Mouse (Mus musculus) brain, adult 2 months (tissue): ENCODE data around the gene Sipa1l1.
"Not testable (repeated sequence)": the region's sequence is repeated elsewhere in the genome, so short reads cannot be mapped to it uniquely, and the experiment has no call there.

Experiments used
- DNase-seq: peaks from one replicate; pipeline ENCODE4 v3.0.0; 2011; ENCODE audit warnings: low read depth, low spot score

Gene Sipa1l1

DNA sequence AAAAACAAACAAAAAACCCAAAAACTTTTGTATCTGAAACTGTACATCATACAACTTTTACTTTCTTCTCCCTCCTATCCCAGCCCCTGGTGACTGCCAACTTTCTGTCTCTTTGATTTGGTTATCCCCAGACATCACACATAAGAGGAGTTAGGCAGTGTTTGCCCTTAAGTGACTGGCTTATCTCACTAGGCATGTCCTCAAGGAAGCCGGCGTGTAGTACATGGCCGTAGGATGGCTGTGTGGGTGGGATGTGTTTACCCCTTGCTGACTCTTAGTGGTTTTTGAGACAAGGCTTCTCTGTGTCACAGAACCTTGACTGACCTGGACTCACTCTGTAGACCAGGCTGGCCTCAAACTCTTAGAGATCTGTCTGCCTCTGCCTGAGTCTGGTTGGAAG, 6.6 kb downstream of the Sipa1l1 start:
- DNase-seq = no peak

DNA sequence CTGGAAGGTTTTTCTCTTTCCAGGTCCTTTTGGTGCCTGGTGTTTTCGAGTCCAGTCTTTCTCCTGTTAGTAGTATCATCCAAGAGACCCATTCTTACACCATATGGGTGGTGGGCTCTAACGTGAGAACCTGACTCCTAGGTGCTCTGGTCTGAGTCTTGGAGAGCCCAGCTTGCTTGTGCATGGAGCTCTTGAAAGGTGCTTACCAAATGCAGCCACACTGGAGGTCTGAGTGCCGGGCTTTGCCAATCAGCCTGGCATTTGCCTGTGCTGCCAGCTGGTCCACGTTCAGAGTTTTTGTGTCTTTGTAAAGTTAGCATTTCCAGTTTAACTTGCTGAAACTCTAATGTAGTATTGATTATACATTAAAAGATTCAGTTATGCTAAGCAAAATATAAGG, 9.5 kb downstream of the Sipa1l1 start:
- no peak for DNase-seq

DNA sequence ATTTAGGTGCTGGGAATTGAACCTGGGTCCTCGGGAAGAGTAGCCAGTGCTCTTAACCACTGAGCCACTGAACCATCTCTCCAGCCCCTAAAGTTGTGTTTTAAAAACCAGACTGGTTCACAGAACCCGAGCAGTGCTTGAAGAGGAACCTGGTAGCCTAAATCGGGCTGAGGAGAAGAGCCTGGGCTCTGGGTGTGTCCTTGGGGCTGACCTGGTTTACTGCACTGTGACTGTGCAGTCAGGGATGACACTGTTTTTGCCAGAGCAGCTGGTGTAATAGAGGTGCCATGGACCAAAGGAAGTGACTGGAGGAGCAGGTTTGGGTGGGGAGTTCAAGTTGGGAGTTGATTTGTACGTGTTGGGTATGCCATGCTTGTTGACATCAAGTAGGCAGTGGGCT, 10.5 kb downstream of the Sipa1l1 start:
- DNase-seq = no peak

DNA sequence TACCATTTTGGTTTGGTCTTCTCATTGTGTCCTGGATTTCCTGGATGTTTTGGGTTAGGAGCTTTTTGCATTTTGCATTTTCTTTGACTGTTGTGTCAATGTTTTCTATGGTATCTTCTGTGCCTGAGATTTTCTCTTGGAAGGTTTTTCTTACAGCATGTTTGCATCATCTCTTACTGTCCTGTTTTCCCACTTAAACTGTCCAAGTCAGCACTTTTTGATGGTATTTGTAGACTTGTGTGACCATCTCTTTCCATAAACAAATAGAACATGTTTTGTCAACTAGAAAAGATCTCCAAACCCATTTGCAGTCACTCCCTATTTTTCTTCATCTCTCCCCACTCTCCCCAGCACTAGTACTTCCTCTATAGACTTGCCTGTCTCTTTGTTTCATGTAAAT, 17.0 kb downstream of the Sipa1l1 start:
- DNase-seq = not testable (repeated sequence)

DNA sequence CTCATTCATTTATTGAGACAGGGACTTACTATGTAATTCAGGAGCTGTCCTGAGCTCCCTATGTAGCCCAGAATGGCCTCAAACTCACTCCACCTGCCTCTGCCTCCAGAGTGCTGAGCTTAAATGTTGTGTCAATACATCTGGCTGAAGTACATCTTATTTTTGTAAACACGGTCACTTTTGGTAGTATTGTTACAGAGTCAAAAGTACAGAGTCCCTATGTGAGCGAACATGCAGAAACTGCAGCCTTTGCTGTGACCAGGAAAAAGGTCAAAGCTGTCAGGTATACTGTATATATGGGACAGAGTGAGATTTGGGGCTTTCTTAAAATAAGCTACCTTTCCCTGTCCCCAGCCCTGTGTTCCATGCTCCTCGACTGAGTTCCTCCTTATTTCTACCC, 17.6 kb downstream of the Sipa1l1 start:
- no peak for DNase-seq

DNA sequence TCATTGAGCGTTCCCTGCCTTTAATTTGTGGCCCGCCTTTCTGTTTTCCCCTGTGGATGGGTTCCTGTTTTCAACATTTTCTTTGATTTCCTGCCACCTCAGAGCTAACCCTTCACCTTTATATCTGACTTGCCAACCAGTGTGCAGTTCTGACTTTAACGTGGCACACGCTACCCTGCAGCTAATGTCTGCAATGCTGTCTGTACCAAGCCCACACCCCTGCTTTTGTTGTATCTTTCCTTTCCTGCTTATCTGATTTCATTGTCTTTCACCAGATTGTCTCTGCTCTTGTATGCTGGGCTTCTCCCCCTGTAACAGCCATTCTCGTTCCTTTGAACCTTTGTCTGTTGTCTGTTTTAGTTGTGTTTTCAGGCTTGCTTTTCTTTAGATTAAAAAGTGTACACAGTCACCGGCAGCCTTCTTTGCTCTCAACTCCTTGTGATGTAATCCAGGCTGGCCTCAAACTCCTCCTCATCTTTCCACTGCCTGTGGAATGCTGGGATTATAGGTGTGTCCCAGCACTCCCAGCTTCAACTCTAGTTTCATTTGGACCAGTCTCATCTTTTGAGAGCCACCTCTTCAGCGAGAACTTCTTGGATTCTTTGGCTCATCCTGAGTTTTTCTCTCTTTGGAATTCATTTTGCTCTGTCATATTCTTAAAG, 18.2 kb downstream of the Sipa1l1 start:
- DNase-seq = no peak

DNA sequence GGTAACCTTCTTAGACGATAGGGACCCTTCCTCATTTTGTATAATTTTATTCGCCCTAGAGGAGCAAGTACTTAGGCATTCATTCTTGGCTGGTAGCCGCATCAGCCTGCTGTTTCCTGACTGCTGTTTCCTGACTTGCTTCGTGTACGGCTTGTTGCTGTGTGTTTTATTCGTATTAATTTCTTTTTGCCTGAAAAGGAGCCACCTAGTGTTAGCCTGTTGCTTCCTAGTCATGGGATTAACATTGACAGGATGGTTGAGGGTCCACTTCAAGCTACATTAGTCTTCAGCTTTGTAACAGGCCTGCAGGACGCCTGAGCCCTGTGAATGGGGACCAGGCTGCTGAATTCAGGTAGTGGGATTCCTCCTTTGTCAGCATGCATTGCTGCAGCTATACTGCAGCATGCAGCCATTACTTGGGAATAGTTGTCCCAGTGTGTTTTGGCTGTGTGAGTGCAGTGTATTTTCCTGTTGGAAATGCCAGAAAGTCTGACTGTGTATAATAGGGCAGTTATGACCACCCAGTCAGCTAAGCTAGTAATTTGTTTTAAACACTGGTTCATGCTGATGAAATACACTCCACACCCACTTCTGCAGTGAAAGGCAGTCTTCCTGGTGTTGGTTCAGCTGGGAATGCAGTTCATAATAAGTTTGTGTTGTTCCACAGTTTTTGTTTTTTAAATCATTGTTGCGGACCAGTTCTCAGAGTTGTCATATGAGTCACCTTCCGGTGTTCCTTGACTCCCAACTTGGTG, 19.4 kb downstream of the Sipa1l1 start:
- DNase-seq = no peak

DNA sequence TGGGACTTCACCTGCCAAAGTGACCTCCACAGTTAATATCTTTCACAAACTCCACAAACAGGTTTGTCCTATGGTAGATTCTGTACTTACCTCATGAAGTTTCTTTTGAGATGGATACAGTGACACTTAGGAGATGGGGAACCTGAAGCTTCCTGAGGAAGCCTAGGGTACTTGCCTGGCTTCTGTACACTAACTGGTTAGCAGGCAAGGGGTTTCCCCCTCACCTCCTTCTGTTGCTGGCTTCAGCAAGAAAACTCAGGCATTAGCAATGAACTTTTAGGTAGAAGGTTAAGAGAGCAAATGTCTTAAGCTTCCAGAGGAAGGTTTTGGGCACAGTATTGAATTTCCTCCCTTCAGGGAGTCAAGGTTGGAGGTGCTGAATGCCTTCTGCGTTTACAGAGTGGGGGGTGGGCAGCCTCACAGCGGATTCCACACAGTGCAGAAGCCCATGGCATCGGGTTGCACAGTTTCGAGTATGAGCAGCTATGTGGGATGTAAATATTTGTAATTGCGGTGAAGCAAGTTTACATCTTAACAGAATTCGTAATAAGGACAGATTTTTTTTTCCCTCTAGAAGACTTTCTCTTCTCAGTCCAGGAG, 20.1 kb downstream of the Sipa1l1 start:
- DNase-seq = no peak

DNA sequence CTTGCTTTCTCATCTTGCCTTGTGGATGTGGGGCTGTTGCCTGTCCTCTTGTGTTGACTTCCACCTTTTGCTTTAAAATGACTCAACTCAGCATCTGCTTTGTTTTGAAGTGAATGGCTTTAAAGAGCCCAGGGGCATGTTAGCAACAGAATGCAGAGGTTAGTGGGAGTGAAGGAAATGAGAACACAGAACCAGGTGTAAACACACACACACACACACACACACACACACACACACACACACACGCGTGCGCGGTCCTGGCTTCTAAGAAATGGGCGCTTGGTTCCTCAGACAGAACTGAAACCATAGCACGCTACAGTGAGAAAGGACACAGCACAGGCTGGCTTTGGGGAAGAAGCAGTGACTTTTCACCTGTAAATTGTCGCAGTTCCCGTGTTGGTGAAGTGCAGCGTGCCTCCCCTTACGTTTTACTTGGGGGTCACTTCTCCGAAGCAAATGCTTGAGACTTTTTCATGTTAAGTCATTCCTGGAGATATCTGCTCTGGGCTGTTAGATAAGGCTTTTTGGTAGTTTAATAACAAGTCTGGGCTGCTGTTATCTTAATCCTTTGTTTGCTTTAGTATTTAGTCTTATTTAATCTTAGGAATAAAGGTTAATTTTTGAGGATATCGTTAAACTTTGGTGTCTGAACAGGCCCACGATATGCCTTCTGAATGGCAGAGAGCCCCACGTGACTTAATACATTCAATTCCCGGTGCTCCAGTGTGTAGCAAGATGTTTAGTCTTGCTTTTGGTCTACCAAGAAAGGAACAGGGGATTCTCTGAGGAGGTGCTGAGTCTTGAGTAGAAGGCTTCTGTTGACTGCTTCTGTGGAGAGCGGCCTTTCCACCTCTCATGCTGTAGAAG, 20.8 kb downstream of the Sipa1l1 start:
- DNase-seq = no peak

DNA sequence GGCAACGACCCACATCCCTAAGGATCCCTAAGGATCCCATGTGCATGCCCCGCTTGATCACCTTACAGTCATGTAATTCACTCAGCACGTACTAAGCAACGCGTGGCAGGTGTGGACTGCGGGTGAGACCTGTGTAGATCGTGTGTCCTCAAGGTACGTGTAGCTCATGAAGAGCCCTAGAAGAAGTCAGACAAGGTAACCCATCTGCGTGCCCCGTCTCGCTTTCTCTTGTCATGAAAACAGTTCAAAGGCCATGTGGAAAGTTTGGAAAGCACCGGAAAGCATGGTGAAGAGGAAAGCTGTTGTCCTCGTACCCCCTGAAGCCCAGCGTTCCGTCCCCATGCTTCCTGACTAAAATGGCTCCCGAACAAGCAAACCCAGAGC, 21.5 kb downstream of the Sipa1l1 start:
- DNase-seq = no peak

DNA sequence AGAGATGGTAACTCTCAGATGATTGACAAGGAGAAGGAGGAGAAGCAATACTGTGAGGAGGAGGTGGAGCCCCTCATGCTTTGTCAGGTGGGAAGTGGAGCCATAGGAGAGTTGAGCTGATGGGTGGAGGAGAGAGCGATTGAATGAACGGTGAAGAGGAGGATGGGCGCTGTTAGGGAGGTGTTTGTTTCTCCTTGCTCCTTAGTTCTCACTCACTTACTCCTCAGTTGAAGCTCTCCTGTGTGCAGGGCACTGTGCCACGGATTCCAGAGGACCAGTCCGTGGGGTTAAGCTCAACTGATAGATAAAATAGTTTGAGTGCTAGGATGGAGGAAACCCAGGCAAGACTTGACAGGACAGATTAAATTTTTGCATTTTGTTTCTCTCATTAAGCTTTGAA, 22.6 kb downstream of the Sipa1l1 start:
- no peak for DNase-seq

DNA sequence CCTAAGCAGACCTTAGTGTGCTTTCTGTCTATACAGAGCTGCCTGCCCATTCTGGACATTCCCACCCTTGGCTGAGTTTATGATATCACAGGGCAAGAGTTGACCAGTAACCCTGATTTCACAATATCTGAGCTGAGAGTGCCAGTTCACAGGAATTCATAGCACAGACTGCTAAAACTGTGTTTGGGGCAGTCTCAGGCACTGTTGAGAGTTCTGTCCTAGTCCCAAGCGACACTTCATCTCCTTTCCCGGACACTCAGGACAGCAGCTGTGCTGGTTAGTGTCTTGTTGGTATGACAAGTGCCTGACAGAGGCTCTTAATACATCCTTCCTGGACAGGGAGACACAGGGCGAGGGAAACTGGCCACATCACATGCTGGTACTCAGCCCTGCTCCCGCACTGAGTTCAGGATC, 23.5 kb downstream of the Sipa1l1 start:
- no peak for DNase-seq

DNA sequence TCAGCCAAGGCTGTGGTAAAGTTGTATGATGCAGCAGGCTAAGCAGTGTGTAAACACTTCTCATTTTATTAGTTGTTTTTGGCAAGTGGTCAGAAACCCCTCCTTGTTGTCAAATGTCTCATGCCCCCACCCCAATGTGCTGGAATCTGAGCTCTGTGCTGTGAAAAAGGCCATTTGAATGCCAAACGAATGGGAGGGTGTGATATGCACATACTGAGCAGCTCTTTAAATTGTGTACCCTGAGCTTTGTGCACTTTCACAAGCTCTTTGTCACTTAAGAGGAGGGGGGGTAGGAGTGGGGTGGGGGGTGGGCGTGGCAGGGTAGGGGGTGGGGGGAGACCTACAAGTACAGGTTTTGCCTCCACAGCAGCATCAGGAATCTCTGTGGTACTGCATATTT, 24.4 kb downstream of the Sipa1l1 start:
- no peak for DNase-seq

DNA sequence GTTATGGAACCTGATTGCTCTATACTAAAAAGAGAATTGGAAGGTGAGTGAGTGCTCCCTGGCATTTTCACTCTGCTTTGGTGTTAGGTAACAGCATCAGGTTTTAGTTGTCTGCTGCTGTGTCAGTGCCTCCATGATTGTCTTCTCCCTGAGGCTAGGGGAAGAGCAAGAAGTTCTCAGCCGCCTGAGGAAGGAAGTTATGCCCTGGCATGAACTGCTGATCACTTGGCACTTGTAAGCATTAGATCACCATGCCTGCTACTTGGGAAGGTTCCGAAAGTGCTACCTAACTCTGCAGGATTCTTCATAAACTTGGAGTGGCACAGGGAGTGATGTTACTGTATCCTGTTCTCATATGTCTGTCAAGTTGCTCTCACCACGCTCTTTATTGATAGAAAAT, 25.8 kb downstream of the Sipa1l1 start:
- DNase-seq = peak; percentile 18

DNA sequence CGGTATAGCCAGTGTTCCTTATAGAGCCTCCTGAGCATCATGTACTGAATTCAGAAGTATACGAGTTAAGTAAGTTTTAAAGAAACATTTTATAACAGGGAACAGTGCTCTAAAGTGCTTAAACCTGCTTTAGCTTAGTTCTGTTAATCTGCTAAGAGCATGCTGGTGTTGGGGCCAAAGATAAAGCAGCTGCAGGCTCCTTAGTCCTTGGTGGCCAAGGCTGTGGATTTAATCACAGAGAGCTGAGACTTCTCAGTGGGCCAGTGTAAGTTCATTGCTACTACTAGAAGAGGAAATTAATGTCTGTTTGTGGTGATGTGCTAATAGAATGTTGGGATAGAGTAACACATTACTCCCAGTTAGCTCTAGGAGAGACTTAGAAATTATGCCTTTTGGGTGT, 27.1 kb downstream of the Sipa1l1 start:
- no peak for DNase-seq

DNA sequence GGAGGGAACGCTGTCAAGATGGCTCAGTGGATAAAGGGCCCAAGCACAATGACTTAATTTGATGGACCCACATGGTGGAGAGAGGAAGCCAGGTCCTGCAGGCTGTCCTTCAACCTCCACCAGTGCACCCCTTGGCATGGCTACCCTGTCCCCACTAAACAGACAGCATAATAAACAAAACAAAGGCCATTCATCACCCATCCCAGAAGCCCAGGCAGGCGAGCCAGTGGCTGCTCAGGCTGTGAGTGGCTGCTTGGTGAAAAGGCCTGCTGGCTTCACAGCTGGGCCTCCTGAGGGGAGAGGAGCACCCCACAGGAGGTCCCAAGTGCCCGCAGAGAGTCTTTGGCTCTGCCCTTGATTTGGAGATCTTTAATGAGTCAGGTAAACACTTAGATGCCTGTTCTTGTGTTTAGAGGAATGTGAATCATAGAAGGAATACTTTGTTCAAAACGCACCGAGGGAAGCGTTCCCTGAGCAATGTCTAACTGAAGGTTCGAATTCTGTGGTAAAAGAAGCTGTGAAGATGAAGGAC, 27.6 kb downstream of the Sipa1l1 start:
- peak; percentile 13 for DNase-seq

DNA sequence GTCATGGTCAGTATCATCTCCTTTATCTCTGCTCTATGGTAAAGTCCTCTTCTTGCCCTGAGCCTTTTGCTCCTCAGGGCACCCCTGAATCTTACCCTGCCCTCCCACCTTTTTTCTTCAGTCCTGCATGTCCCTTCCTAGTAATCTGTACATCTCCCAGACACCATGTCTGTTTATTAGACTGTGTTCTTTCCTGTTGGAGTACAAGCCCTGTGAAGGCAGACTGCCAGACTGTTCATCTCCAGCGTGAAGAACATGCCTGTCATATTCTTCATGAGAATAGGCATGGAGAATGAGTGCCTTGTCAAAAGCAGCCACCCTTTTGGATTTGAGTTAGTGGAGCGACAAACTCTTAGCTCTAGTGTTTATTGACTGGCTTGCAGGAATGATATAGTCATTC, 28.1 kb downstream of the Sipa1l1 start:
- DNase-seq = no peak

DNA sequence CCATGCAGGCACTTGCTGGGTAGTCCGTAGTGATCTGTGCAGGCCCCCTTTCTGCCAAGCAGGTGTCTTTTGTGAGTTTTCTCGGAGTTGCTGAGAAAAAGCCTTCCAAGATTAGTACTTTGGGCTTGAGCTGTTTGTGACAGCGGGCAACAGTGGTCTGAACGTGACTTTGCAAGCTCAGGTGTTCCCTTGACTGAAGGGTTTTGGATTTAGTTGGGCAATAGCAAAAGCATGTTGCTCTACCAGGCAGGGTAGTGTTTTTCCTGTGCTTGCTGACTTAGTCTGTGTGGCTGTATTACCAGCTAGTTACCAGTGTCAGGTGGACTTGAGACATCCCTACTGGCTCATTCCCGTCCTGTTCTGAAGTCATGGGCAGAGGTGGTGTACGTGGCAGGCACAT, 30.2 kb downstream of the Sipa1l1 start:
- no peak for DNase-seq

DNA sequence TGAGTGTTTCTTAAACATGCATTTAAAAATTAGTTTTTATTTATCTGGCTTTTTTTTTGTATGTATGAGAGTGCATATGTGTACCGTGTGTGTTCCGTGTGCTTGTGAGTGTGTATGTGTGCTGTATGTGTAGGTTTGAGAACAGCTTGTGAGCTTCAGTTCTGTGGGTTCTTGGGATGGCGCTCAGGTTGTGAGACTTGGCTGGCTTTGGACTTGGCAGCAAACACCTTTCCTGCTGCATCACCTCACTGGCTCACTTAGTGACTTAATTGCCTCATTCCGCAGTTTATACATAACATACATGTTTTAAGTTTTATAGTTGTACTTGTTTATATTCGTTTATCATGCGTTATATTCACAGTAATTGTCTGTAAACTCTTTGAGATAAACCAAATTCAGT, 35.0 kb downstream of the Sipa1l1 start:
- DNase-seq = peak; percentile 60

DNA sequence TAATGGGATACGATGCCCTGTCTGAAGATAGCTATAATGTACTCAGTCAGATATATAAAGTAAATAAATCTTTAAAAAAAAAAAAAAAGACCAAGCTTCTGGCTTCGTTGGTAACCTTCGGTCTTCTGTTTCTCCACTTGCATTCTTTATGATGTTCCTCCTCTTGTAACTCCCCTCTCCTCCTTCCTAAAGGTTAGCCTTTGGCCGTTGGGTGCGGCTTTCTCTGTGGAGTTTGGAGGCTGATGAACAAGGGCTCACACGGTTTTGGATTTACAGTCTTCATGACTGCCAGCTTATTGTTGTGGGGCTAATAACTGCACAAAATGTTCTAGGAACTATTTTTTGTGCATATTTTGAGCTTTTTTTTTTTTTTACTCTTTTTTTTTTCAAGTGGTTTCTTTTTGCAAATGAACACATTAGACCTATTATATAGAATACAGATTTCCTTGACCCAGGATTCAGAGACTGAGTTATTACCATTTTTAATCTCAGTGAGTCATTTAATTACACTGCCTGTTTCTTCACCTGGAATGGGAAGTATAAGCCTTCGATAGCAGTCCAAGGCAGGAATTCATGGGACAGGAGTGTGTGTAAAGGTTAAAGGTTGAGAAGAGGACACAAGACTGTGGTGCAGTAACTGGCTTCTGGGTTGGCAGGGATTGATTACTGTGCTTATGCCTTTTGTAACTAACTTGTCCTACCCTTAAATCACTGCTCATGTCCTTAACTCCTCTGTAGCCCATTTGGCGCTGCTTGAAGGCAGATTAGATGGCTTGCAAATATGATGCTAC, 37.9 kb downstream of the Sipa1l1 start:
- DNase-seq = no peak

DNA sequence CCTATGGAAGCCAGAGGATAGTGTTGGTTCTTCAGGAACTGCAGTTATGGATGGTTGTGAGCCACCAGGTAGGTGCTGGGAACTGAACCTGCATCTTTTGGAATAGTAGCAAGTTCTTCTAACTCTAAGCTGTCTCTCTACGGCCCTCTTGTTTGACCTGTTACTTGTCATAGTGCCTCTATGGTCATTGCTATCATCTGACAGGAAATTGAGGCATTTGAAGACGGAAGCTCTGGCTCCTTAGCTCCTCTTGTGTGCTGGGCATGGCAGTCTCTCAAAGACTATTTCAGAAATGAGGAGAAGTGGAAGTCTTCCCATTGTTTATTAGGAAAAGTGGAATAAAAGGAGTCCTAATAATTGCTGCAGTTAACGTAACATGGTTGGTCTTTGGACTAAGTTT, 38.9 kb downstream of the Sipa1l1 start:
- no peak for DNase-seq
